Mouse (Mus musculus) bone marrow, adult 2 months (tissue): ENCODE measurements around the gene Atcay. TPM values are rescaled to one million over a fixed set of nuclear protein-coding genes. Genes with fewer than 3 reads are reported as not detected.
A peak's percentile ranks its signal among the peaks of the same experiment; 100 is the strongest.

Experiments
- H3K27ac ChIP-seq: fragments of 200-500 bp; 2 replicates; pipeline ENCODE4 v1.5.1; 2012; ENCODE audit warnings: low read depth, mild to moderate bottlenecking, control low read depth, inconsistent platforms, low read length; ENCODE audit not compliant: control insufficient read depth, poor library complexity, insufficient read depth
- H3K4me1 ChIP-seq: fragments of 200-500 bp; 2 replicates; pipeline ENCODE4 v1.6.1; 2011; ENCODE audit warnings: low read length; ENCODE audit not compliant: control insufficient read depth, insufficient read depth
- H3K4me3 ChIP-seq: fragments of 200-500 bp; replicated peaks from 2 replicates; pipeline ENCODE3; 2011; ENCODE audit warnings: mild to moderate bottlenecking, low read depth, low read length, control low read depth; ENCODE audit not compliant: control insufficient read depth
- CTCF ChIP-seq: fragments of 200-500 bp; IDR thresholded peaks from 2 replicates; pipeline ENCODE4 v1.5.1; 2011; ENCODE audit warnings: low read length, control low read depth; ENCODE audit not compliant: control insufficient read depth, insufficient read depth
- POLR2A ChIP-seq: fragments of 200-500 bp; IDR thresholded peaks from 2 replicates; pipeline ENCODE4 v1.6.1; 2011; ENCODE audit warnings: low read depth, mild to moderate bottlenecking, control low read depth, low read length, borderline replicate concordance; ENCODE audit not compliant: control insufficient read depth
- WGBS: fragments of 180-500 bp; shearing (Covaris S2); methylation state at CpG from one replicate; pipeline ENCODE4 v1.1.7; 2018; 5-methylcytosine and 5-hydroxymethylcytosine counted together
- polyA plus RNA-seq: library from polyadenylated mRNA; stranded (reverse); fragments of >200 nt; gene quantifications from 2 replicates; pipeline ENCODE4 v1.2.4, GENCODE M21; 2011; ENCODE audit warnings: low replicate concordance; ENCODE audit not compliant: missing spikeins, insufficient read depth, insufficient read length

Gene Atcay
- polyA plus RNA-seq, 1 experiment: not detected

- TF ChIP-seq POLR2A: no peak
- TF ChIP-seq CTCF: no peak
- H3K4me1 ChIP-seq: peaks cover 3% of the 10 kb centered on the region
- H3K27ac ChIP-seq: peak overlapping the region; percentile 99; the same call in 1 of the 2 replicates
- 4% methylated on average over 19 of the region's 19 CpGs for WGBS
- peak overlapping the region; percentile 95 for H3K4me3 ChIP-seq
These were observed 37.6 kb downstream of the Atcay start for GRCm38 (mm10) chr10:81192968-81193501.

DNA sequence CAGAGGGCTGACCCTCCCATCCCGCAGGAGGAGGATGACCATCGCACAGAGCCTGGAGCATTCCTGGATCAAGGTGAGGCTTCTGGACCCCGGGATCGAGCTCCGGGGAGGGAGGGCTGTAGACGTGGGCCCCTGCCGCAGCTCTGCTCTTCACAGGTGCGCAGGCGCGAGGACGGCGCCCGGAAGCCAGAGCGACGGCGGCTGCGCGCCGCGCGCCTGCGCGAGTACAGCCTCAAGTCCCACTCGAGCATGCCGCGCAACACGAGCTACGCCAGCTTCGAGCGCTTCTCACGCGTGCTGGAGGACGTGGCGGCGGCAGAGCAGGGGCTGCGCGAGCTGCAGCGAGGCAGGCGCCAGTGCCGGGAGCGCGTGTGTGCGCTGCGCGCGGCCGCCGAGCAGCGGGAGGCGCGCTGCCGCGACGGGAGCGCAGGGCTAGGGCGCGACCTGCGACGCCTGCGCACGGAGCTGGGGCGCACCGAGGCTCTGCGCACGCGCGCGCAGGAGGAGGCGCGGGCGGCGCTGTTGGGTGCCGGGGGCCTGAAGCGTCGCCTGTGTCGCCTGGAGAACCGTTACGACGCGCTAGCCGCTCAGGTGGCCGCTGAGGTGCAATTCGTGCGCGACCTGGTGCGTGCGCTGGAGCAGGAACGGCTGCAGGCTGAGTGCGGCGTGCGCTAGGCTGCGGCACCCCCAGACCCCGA, 38.2 kb downstream of the Atcay start:
- peak overlapping the region; percentile 99 for H3K27ac ChIP-seq
- TF ChIP-seq POLR2A: peak; percentile 74; the same call in 1 of the 2 replicates
- TF ChIP-seq CTCF: no peak
- H3K4me1 ChIP-seq: peaks cover 3% of the 10 kb centered on the region
- peak overlapping the region; percentile 95 for H3K4me3 ChIP-seq
- WGBS: under 1% methylated on average over 92 of the region's 93 CpGs

DNA sequence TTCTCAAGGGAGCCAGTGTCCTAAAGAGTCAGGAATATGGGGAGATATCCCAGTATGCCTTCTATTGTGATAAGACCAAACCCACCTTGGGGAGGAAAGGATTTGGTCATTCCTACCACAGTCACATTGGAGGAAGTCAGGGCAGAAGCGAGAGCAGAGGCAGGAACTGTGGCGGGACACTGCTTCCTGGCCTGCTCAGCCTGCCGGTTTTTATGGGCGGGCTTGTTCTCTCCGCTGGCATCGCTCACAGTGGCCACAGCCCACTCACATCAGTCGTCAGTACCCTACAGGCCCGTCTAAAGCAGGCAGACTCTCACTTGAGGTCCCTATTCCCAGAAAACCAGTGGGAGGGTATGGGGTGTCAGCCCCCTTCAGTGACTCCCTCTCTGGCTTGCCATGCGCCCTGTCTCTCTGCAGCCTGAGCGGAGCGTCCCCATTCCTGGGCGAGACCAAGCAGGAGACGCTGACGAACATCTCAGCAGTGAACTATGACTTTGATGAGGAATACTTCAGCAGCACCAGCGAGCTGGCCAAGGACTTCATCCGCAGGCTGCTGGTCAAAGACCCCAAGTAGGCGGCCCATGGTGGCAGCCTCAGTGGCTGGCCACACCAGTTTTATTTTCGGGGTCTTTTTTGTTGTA, 39.2 kb downstream of the Atcay start:
- H3K4me1 ChIP-seq: peaks cover 3% of the 10 kb centered on the region

DNA sequence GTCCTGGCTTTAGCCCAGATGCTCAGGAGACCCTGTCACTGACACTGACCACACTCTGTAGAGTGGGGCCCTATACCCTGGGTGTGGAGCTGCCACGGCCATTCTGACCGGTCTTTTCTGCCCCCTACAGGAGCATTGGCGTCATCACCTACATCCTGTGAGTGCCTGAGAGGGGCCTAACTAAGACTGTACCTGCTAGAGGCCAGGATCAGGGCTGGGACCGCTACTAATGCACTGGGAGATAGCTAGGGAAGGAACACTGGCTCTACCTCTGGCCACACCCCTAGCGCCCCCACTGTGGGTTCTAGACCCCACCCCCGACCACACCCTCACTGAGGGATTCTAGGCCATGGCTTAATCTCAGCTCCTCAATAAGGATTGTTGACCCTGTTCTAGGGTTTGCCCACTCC, 39.7 kb downstream of the Atcay start:
- TF ChIP-seq POLR2A (no peak), CTCF (peak; percentile 26; the same call in 1 of the 2 replicates)
- Histone ChIP-seq H3K4me3 (no peak overlapping the region), H3K4me1 (peaks cover 3% of the 10 kb centered on the region), H3K27ac (no peak overlapping the region)
- WGBS: 42% methylated on average over 6 of the region's 6 CpGs

More for the DNA sequence above, 39.2 kb downstream of the Atcay start:
- Histone ChIP-seq H3K27ac (peak overlapping the region; percentile 16), H3K4me3 (no peak overlapping the region)
- 48% methylated on average over 18 of the region's 18 CpGs for WGBS
- TF ChIP-seq POLR2A (no peak), CTCF (no peak)

GRCm38 (mm10) chr10:81190236-81190911, 40.3 kb downstream of the Atcay start:
- Histone ChIP-seq H3K4me1 (peaks cover 3% of the 10 kb centered on the region), H3K27ac (no peak overlapping the region), H3K4me3 (no peak overlapping the region)
- TF ChIP-seq POLR2A (peak; percentile 27; the same call in 1 of the 2 replicates), CTCF (peak; percentile 44; the same call in 1 of the 2 replicates)
- WGBS: 78% methylated on average over 31 of the region's 31 CpGs

GRCm38 (mm10) chr10:81189821-81190220, 40.8 kb downstream of the Atcay start:
- Histone ChIP-seq H3K27ac (no peak overlapping the region), H3K4me1 (peaks cover 3% of the 10 kb centered on the region), H3K4me3 (no peak overlapping the region)
- TF ChIP-seq POLR2A (no peak), CTCF (no peak)
- WGBS: 89% methylated on average over 26 of the region's 26 CpGs

DNA sequence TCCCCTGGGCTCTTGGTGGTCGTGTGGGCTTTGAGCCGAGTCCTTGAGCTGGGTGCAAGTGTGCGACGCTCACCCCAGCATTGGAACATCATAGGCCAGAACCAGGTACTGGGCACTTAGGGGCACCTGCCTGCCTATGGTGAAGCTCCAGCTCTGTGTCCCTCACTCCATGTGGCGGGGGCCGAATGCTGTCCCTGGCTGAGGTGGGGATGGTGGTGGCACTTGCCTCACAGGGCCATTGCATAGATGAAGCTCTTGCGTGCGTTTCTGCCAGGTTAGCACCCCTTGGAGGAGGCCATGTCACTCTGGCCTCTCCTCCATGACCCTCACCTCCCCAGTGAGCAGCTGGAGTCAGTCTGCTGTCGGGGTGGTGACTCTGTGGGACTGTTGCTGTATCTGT, 43.5 kb downstream of the Atcay start:
- TF ChIP-seq CTCF: no peak
- no peak; the same call in 1 of the 2 replicates for TF ChIP-seq POLR2A
- no peak overlapping the region for H3K27ac ChIP-seq
- H3K4me3 ChIP-seq: no peak overlapping the region
- WGBS: 85% methylated on average over 9 of the region's 9 CpGs
- peaks cover 5% of the 10 kb centered on the region for H3K4me1 ChIP-seq

- TF ChIP-seq CTCF (no peak), POLR2A (no peak)
These were observed 45.9 kb downstream of the Atcay start for GRCm38 (mm10) chr10:81184765-81185164.

More at GRCm38 (mm10) chr10:81184765-81185164, 45.9 kb downstream of the Atcay start:
- Histone ChIP-seq H3K4me3 (no peak overlapping the region), H3K4me1 (peaks cover 2% of the 10 kb centered on the region; the same call in 1 of the 2 replicates), H3K27ac (no peak overlapping the region)
- WGBS: 83% methylated on average over 4 of the region's 4 CpGs
